Mouse (Mus musculus) ES-E14 (cell line): ENCODE results near the gene Akt1. TPM values are rescaled to one million over a fixed set of nuclear protein-coding genes. Genes with fewer than 3 reads are reported as not detected.

ENCODE experiments used
- DNase-seq: peaks from one replicate; pipeline ENCODE4 v3.0.0-alpha.2; 2013; ENCODE audit warnings: low read depth, low spot score
- H3K27ac ChIP-seq: 2 replicates; pipeline ENCODE4 v1.5.1; 2012; ENCODE audit warnings: low read depth, mild to moderate bottlenecking, low read length, moderate library complexity, mixed read lengths; ENCODE audit not compliant: poor library complexity, insufficient read depth, severe bottlenecking
- H3K36me3 ChIP-seq: 2 replicates; pipeline ENCODE4 v1.6.1; 2012; ENCODE audit warnings: mild to moderate bottlenecking, low read length, moderate library complexity, mixed read lengths; ENCODE audit not compliant: control insufficient read depth, poor library complexity, insufficient read depth, severe bottlenecking
- H3K4me1 ChIP-seq, 2 experiments: fragments of 150-350 bp in 1 of 2; sonication (generic) in 1 of 2; 2 replicates each; pipeline ENCODE4 v1.6.1; 2012; ENCODE audit warnings: low read length in 2 of 2, mild to moderate bottlenecking in 1 of 2, mixed read lengths in 1 of 2; ENCODE audit not compliant: control insufficient read depth in 2 of 2, insufficient read depth in 2 of 2, poor library complexity in 1 of 2
- H3K4me3 ChIP-seq, 2 experiments: fragments of 150-350 bp in 1 of 2; sonication (generic) in 1 of 2; 2 replicates each; pipeline ENCODE4 v1.5.1; 2012; ENCODE audit warnings: low read length in 2 of 2, low read depth in 1 of 2, mild to moderate bottlenecking in 1 of 2, mixed read lengths in 1 of 2; ENCODE audit not compliant: insufficient read depth in 1 of 2, poor library complexity in 1 of 2, severe bottlenecking in 1 of 2
- H3K9ac ChIP-seq: 2 replicates; pipeline ENCODE4 v1.6.1; 2012; ENCODE audit warnings: low read depth, mild to moderate bottlenecking, low read length, mixed read lengths; ENCODE audit not compliant: poor library complexity, insufficient read depth, severe bottlenecking
- H3K9me3 ChIP-seq: fragments of 150-350 bp; sonication (generic); 2 replicates; pipeline ENCODE4 v1.6.1; 2012; ENCODE audit warnings: low read depth, mild to moderate bottlenecking, low read length; ENCODE audit not compliant: control insufficient read depth, insufficient read depth
- CHD2 ChIP-seq: IDR thresholded peaks from 2 replicates; pipeline ENCODE4 v1.6.1; 2014; ENCODE audit warnings: mild to moderate bottlenecking, low read depth, low read length, inconsistent platforms
- HCFC1 ChIP-seq: IDR thresholded peaks from 2 replicates; pipeline ENCODE4 v1.6.1; 2012; ENCODE audit warnings: low read length, inconsistent platforms, borderline replicate concordance; ENCODE audit not compliant: insufficient read depth
- MAFK ChIP-seq: IDR thresholded peaks from 2 replicates; pipeline ENCODE4 v1.6.1; 2014; ENCODE audit warnings: mild to moderate bottlenecking, low read depth, low read length, inconsistent platforms; ENCODE audit not compliant: insufficient read depth
- ZC3H11A ChIP-seq: IDR thresholded peaks from 2 replicates; pipeline ENCODE4 v1.6.1; 2012; ENCODE audit warnings: low read depth, mild to moderate bottlenecking, inconsistent platforms, low read length, borderline replicate concordance
- ZNF384 ChIP-seq: IDR thresholded peaks from 2 replicates; pipeline ENCODE4 v1.6.1; 2012; ENCODE audit warnings: low read depth, low read length, inconsistent platforms
- in situ Hi-C, 2 experiments: fragments of 600-800 bp; cut with MboI; formaldehyde crosslinking; loops; one replicate each; pipeline ENCODE4 v1.15.1; 2025; ENCODE audit warnings: low sequenced_read_pairs in 2 of 2, inconsistent platforms in 1 of 2; ENCODE audit not compliant: unreplicated experiment in 2 of 2
- total RNA-seq: library from RNA; depleted of rRNA; stranded (reverse); fragments of 300-350 nt; gene quantifications from 2 replicates; pipeline ENCODE4 v1.2.3, GENCODE M21; 2012

Akt1 gene
- total RNA-seq, 1 experiment: 58.9 TPM

DNA sequence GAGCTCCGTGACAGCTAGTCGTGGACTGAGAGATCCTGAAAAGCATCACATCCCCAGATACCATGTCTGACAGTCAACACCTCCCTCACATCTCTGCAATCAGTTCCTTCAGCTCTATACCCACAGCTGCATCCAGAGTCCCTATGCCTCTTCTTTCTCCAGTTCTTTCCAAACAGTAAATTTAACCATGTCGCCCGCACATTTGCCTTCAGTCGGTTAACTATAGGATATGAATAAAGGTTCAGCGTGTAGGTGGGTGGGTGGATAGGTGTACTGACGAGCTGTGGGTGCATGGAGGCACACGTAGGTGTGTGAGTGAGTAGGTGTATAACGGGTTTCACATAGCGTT is 19.4 kb upstream of the Akt1 start:
- no peaks in the 10 kb centered on the region for H3K4me1 ChIP-seq
- peak overlapping the region in 1 of 2 experiments; percentile 63; a peak in 2 of 4 replicates for H3K4me3 ChIP-seq
- in situ Hi-C loops: no loop called here
- no peaks in the 10 kb centered on the region for H3K36me3 ChIP-seq
- DNase-seq: no peak
- no peak overlapping the region for H3K9ac ChIP-seq
- no peak for TF ChIP-seq ZC3H11A
- TF ChIP-seq ZNF384: no peak
- TF ChIP-seq HCFC1: no peak
- no peak for TF ChIP-seq MAFK
- TF ChIP-seq CHD2: no peak
- no peaks in the 10 kb centered on the region for H3K9me3 ChIP-seq
- H3K27ac ChIP-seq: no peak overlapping the region

DNA sequence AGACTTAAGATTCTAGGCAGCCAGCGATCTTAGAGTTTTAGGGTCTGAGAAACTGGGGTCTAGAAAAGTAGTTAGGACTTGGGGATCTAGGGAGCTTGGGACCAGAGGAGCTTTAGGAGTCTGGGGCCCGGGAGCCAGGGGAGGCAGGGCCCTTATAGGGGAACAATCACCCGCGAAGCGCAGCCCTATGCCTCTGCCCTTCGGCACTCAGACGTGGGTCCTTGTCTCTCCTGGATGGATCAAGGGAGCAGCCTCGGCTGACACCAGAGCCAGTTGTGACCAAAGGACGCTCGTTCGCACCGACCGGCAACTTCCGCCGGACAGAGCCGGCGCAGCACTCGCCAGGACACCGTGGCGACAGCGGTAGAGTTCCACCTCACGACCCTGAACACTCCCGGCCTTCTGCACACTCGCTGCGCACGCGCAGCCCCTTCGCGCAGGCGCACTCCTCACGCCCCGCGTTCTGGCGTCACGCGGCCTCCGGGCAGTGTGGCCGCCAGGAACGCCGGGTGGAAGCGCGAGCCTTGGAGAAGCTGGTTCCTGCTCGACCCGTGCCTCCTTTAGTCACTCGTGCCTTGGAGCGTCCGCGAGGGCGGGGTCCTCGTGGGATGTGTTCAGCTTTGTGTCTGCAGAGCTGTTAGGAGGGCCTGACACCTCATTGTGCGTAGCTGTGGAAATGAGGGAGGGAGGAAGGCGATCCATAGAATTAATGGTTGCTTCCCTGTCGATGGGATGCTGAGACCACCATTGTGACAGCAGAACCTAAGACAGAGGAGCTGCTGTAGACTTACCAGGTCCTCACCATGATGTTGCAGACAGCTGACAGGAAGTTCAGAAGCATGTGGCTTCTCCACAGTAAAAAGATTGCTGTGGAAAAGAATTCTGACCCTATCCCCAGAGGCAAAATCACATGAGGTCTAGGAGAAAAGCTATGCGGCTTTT is 18.8 kb upstream of the Akt1 start:
- Histone ChIP-seq H3K9me3 (no peaks in the 10 kb centered on the region), H3K36me3 (no peaks in the 10 kb centered on the region), H3K4me1 (no peaks in the 10 kb centered on the region), H3K4me3 (peak overlapping the region; percentile 60 to 63), H3K9ac (peak overlapping the region; percentile 79), H3K27ac (no peak overlapping the region)
- 0 out of 2 replicates have a peak, but pooled peaks have one; percentile 65 for TF ChIP-seq HCFC1
- TF ChIP-seq ZNF384: no peak
- peak; percentile 76 for DNase-seq
- in situ Hi-C loops: no loop called here

GRCm38 (mm10) chr12:112688458-112688857 is 13.8 kb upstream of the Akt1 start:
- no peak overlapping the region for H3K27ac ChIP-seq
- TF ChIP-seq HCFC1: no peak
- TF ChIP-seq ZC3H11A: no peak
- TF ChIP-seq MAFK: no peak
- TF ChIP-seq CHD2: no peak
- TF ChIP-seq ZNF384: no peak
- DNase-seq: no peak

DNA sequence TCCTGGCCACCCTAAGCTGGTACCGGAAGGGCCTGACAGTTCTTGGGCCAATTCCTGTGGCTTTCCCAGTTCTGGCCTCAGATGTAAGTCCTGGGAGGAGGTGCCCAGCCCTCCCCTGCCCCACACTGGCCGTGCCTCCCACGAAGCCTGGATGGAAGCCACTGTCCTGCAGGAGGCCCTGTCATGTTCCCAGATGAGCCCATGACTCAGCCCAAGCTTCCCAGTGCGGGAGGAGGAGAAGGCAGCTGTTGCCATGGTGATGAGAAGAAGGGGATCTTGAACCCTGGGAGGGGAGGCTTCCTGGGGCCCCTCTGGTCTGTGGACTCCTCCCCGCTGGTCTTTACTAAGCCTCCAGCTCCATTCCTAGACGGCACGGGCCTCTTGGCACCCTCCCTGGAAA is 8.7 kb upstream of the Akt1 start:
- DNase-seq: no peak
- H3K9ac ChIP-seq: no peak overlapping the region
- TF ChIP-seq ZNF384: no peak
- no peak for TF ChIP-seq ZC3H11A
- TF ChIP-seq HCFC1: no peak
- TF ChIP-seq MAFK: no peak
- TF ChIP-seq CHD2: no peak
- no peaks in the 10 kb centered on the region for H3K9me3 ChIP-seq
- H3K36me3 ChIP-seq: no peaks in the 10 kb centered on the region
- no peak overlapping the region for H3K27ac ChIP-seq
- in situ Hi-C loops: no loop called here
- peaks cover 0 to 2% of the 10 kb centered on the region in 2 experiments; a peak in 1 of 4 replicates for H3K4me1 ChIP-seq
- H3K4me3 ChIP-seq: no peak overlapping the region

More at GRCm38 (mm10) chr12:112688458-112688857, 13.8 kb upstream of the Akt1 start:
- H3K4me3 ChIP-seq: no peak overlapping the region
- no peaks in the 10 kb centered on the region for H3K9me3 ChIP-seq
- H3K4me1 ChIP-seq: no peaks in the 10 kb centered on the region
- no peaks in the 10 kb centered on the region for H3K36me3 ChIP-seq
- no peak overlapping the region for H3K9ac ChIP-seq
- in situ Hi-C loops: no loop called here
